Mouse (Mus musculus) MEL (cell line): ENCODE measurements around the gene Gm20388. TPM values are rescaled to one million over a fixed set of nuclear protein-coding genes. Genes with fewer than 3 reads are reported as not detected.

ENCODE experiments used
- DNase-seq: peaks from one replicate; pipeline ENCODE4 v3.0.0; 2011; ENCODE audit warnings: low read depth, low spot score
- H3K27ac ChIP-seq: 2 replicates; pipeline ENCODE4 v1.5.1; 2012; ENCODE audit warnings: low read depth, mild to moderate bottlenecking, control low read depth, low read length, moderate library complexity; ENCODE audit not compliant: control insufficient read depth
- H3K27me3 ChIP-seq, 2 experiments: fragments of 150-350 bp in 1 of 2; sonication (generic) in 1 of 2; 2 replicates each; pipeline ENCODE4 v1.6.1; 2012; ENCODE audit warnings: low read length in 2 of 2, mild to moderate bottlenecking in 2 of 2, improper control_type of control experiment in 1 of 2, moderate library complexity in 1 of 2; ENCODE audit not compliant: insufficient read depth in 2 of 2, control insufficient read depth in 1 of 2
- H3K36me3 ChIP-seq, 2 experiments: 2 replicates each; pipeline ENCODE4 v1.6.1; 2012 to 2014; ENCODE audit warnings: low read length in 2 of 2, improper control_type of control experiment in 1 of 2, inconsistent platforms in 1 of 2, mild to moderate bottlenecking in 1 of 2; ENCODE audit not compliant: insufficient read depth in 2 of 2, control insufficient read depth in 1 of 2
- H3K4me1 ChIP-seq, 2 experiments: fragments of 150-350 bp in 1 of 2; sonication (generic) in 1 of 2; 2 replicates each; pipeline ENCODE4 v1.6.1; 2012; ENCODE audit warnings: low read length in 2 of 2, improper control_type of control experiment in 1 of 2, mild to moderate bottlenecking in 1 of 2; ENCODE audit not compliant: insufficient read depth in 2 of 2, control insufficient read depth in 1 of 2
- H3K4me3 ChIP-seq, 2 experiments: fragments of 150-350 bp in 1 of 2; sonication (generic) in 1 of 2; 2 replicates each; pipeline ENCODE4 v1.5.1; 2012; ENCODE audit warnings: low read depth in 2 of 2, low read length in 2 of 2, mild to moderate bottlenecking in 2 of 2, moderate library complexity in 2 of 2, control low read depth in 1 of 2, improper control_type of control experiment in 1 of 2; ENCODE audit not compliant: control insufficient read depth in 1 of 2, insufficient read depth in 1 of 2
- H3K79me2 ChIP-seq: 2 replicates; pipeline ENCODE4 v1.6.1; 2012; ENCODE audit warnings: mild to moderate bottlenecking, low read length, moderate library complexity; ENCODE audit not compliant: control insufficient read depth, poor library complexity, insufficient read depth
- H3K9ac ChIP-seq: 2 replicates; pipeline ENCODE4 v1.6.1; 2012; ENCODE audit warnings: low read depth, mild to moderate bottlenecking, control low read depth, low read length, moderate library complexity; ENCODE audit not compliant: control insufficient read depth, poor library complexity, severe bottlenecking
- H3K9me3 ChIP-seq: fragments of 150-350 bp; sonication (generic); replicated peaks from 2 replicates; pipeline ENCODE4 v1.6.1; 2012; ENCODE audit warnings: mild to moderate bottlenecking, low read length, improper control_type of control experiment, moderate library complexity; ENCODE audit not compliant: insufficient read depth
- CHD1 ChIP-seq: IDR thresholded peaks from 2 replicates; pipeline ENCODE4 v1.6.1; 2012; ENCODE audit warnings: low read depth, mild to moderate bottlenecking, inconsistent platforms, low read length, improper control_type of control experiment
- CHD2 ChIP-seq: IDR thresholded peaks from 2 replicates; pipeline ENCODE4 v1.6.1; 2011; ENCODE audit warnings: low read length, improper control_type of control experiment
- E2F4 ChIP-seq: IDR thresholded peaks from 2 replicates; pipeline ENCODE4 v1.6.1; 2011; ENCODE audit warnings: low read depth, low read length, improper control_type of control experiment, borderline replicate concordance
- EP300 ChIP-seq, 2 experiments: IDR thresholded peaks; 2 replicates each; pipeline ENCODE4 v1.6.1; 2011; ENCODE audit warnings: improper control_type of control experiment in 2 of 2, low read length in 2 of 2, low read depth in 1 of 2, mild to moderate bottlenecking in 1 of 2
- ETS1 ChIP-seq: IDR thresholded peaks from 2 replicates; pipeline ENCODE4 v1.6.1; 2012; ENCODE audit warnings: low read depth, mild to moderate bottlenecking, inconsistent platforms, low read length, improper control_type of control experiment, moderate library complexity
- GABPA ChIP-seq: IDR thresholded peaks from 2 replicates; pipeline ENCODE4 v1.6.1; 2012; ENCODE audit warnings: low read depth, mild to moderate bottlenecking, inconsistent platforms, low read length, improper control_type of control experiment, moderate library complexity
- GATA1 ChIP-seq: IDR thresholded peaks from 2 replicates; pipeline ENCODE4 v1.6.1; 2011; ENCODE audit warnings: low read depth, low read length, improper control_type of control experiment
- HCFC1 ChIP-seq: IDR thresholded peaks from 2 replicates; pipeline ENCODE4 v1.6.1; 2012; ENCODE audit warnings: low read depth, mild to moderate bottlenecking, inconsistent platforms, low read length, improper control_type of control experiment, moderate library complexity
- MAFK ChIP-seq: IDR thresholded peaks from 2 replicates; pipeline ENCODE4 v1.6.1; 2011; ENCODE audit warnings: low read depth, mild to moderate bottlenecking, low read length, improper control_type of control experiment, borderline replicate concordance
- MAX ChIP-seq: IDR thresholded peaks from 2 replicates; pipeline ENCODE4 v1.6.1; 2011; ENCODE audit warnings: low read length, improper control_type of control experiment
- MAZ ChIP-seq: IDR thresholded peaks from 2 replicates; pipeline ENCODE4 v1.6.1; 2012; ENCODE audit warnings: low read depth, mild to moderate bottlenecking, inconsistent platforms, low read length, improper control_type of control experiment
- MXI1 ChIP-seq: IDR thresholded peaks from 2 replicates; pipeline ENCODE4 v1.6.1; 2011; ENCODE audit warnings: mild to moderate bottlenecking, low read depth, low read length, improper control_type of control experiment
- MYC ChIP-seq: IDR thresholded peaks from 2 replicates; pipeline ENCODE4 v1.6.1; 2011; ENCODE audit warnings: low read depth, mild to moderate bottlenecking, low read length, improper control_type of control experiment, moderate library complexity
- NELFE ChIP-seq: IDR thresholded peaks from 2 replicates; pipeline ENCODE4 v1.6.1; 2011; ENCODE audit warnings: low read depth, low read length, improper control_type of control experiment
- NRF1 ChIP-seq: IDR thresholded peaks from 2 replicates; pipeline ENCODE4 v1.6.1; 2014; ENCODE audit warnings: low read depth, mild to moderate bottlenecking, inconsistent platforms, low read length, improper control_type of control experiment, moderate library complexity; ENCODE audit not compliant: poor library complexity, insufficient read depth, severe bottlenecking
- POLR2A ChIP-seq, 2 experiments: IDR thresholded peaks; 2 replicates each; pipeline ENCODE4 v1.6.1; 2011 to 2012; ENCODE audit warnings: low read length in 2 of 2, mild to moderate bottlenecking in 2 of 2, control low read depth in 1 of 2, improper control_type of control experiment in 1 of 2, low read depth in 1 of 2, moderate library complexity in 1 of 2; ENCODE audit not compliant: control insufficient read depth in 1 of 2, insufficient read depth in 1 of 2, poor library complexity in 1 of 2
- RCOR1 ChIP-seq: IDR thresholded peaks from 2 replicates; pipeline ENCODE4 v1.6.1; 2012; ENCODE audit warnings: low read depth, mild to moderate bottlenecking, inconsistent platforms, low read length, improper control_type of control experiment
- SIN3A ChIP-seq: IDR thresholded peaks from 2 replicates; pipeline ENCODE4 v1.6.1; 2012; ENCODE audit warnings: low read length, improper control_type of control experiment, inconsistent platforms
- TBP ChIP-seq: IDR thresholded peaks from 2 replicates; pipeline ENCODE4 v1.8.0; 2011; ENCODE audit warnings: low read depth, low read length, improper control_type of control experiment
- TCF12 ChIP-seq: IDR thresholded peaks from 2 replicates; pipeline ENCODE4 v1.6.1; 2014; ENCODE audit warnings: low read depth, mild to moderate bottlenecking, inconsistent platforms, low read length, improper control_type of control experiment, moderate library complexity
- UBTF ChIP-seq: IDR thresholded peaks from 2 replicates; pipeline ENCODE4 v1.6.1; 2012; ENCODE audit warnings: low read depth, mild to moderate bottlenecking, inconsistent platforms, low read length, improper control_type of control experiment, moderate library complexity, borderline replicate concordance; ENCODE audit not compliant: insufficient read depth
- USF1 ChIP-seq: IDR thresholded peaks from 2 replicates; pipeline ENCODE4 v1.6.1; 2014; ENCODE audit warnings: low read depth, mild to moderate bottlenecking, inconsistent platforms, low read length, improper control_type of control experiment, moderate library complexity
- USF2 ChIP-seq, 2 experiments: IDR thresholded peaks; 2 replicates each; pipeline ENCODE4 v1.6.1; 2011 to 2012; ENCODE audit warnings: improper control_type of control experiment in 2 of 2, low read length in 2 of 2, borderline replicate concordance in 1 of 2, inconsistent platforms in 1 of 2, low read depth in 1 of 2, mild to moderate bottlenecking in 1 of 2; ENCODE audit not compliant: insufficient read depth in 1 of 2
- ZKSCAN1 ChIP-seq: IDR thresholded peaks from 2 replicates; pipeline ENCODE4 v1.6.1; 2012; ENCODE audit warnings: low read depth, mild to moderate bottlenecking, inconsistent platforms, low read length, improper control_type of control experiment, moderate library complexity
- ZNF384 ChIP-seq: IDR thresholded peaks from 2 replicates; pipeline ENCODE4 v1.6.1; 2012; ENCODE audit warnings: low read depth, mild to moderate bottlenecking, inconsistent platforms, low read length, improper control_type of control experiment
- polyA plus RNA-seq, 2 experiments: library from polyadenylated mRNA; stranded (reverse) in 1 of 2; unstranded in 1 of 2; fragments of >175 nt in 1 of 2; fragments of >200 nt in 1 of 2; gene quantifications; 2 replicates each; pipeline versions ENCODE4 v1.2.1 to v1.2.4; 2012; ENCODE audit warnings: low replicate concordance in 2 of 2, low read depth in 1 of 2; ENCODE audit not compliant: insufficient read length in 2 of 2, insufficient read depth in 1 of 2, missing spikeins in 1 of 2
- total RNA-seq: library from RNA; depleted of rRNA; stranded (reverse); fragments of 300-350 nt; gene quantifications from 2 replicates; pipeline ENCODE4 v1.2.3, GENCODE M21; 2012

Gm20388 gene
- total and polyA plus RNA-seq, 3 experiments, result 11.1 to 17.8 TPM; not detected in 1

GRCm38 (mm10) chr8:121796406-121796805 lies 1885.8 kb downstream of the Gm20388 start:
- no peaks in the 10 kb centered on the region; a peak in 1 of 4 replicates for H3K36me3 ChIP-seq
- H3K9ac ChIP-seq, result no peak overlapping the region
- no peaks in the 10 kb centered on the region for H3K9me3 ChIP-seq
- no peak overlapping the region for H3K4me3 ChIP-seq
- no peak overlapping the region for H3K27ac ChIP-seq
- TF ChIP-seq CHD1 (no peak), NRF1 (no peak), ETS1 (no peak), SIN3A (no peak), USF2 (IDR thresholded peaks at IDR 0.05; ENCODE audit: borderline replicate concordance in 1 of 2, insufficient read depth in 1 of 2, low read depth in 1 of 2, low read length in 2 of 2) (no peak), MAX (no peak), UBTF (no peak), TCF12 (no peak), TBP (no peak), HCFC1 (no peak), USF1 (no peak), ZKSCAN1 (no peak), MAZ (no peak), GATA1 (no peak), MAFK (no peak), NELFE (no peak)
- H3K27me3 ChIP-seq, result no peaks in the 10 kb centered on the region
- DNase-seq, result no peak
- no peaks in the 10 kb centered on the region for H3K4me1 ChIP-seq
- H3K79me2 ChIP-seq, result no peaks in the 10 kb centered on the region

- H3K27ac ChIP-seq, result no peak overlapping the region
- no peak for DNase-seq
- H3K4me3 ChIP-seq, result no peak overlapping the region
- no peaks in the 10 kb centered on the region for H3K79me2 ChIP-seq
- H3K9me3 ChIP-seq, result no peaks in the 10 kb centered on the region
- no peaks in the 10 kb centered on the region for H3K4me1 ChIP-seq
- no peak overlapping the region for H3K9ac ChIP-seq
- H3K36me3 ChIP-seq, result peaks cover 0 to under 1% of the 10 kb centered on the region in 2 experiments; a peak in 1 of 4 replicates
- no peaks in the 10 kb centered on the region for H3K27me3 ChIP-seq
- TF ChIP-seq HCFC1 (no peak), CHD2 (no peak), MAFK (no peak), TCF12 (no peak), E2F4 (no peak), POLR2A (IDR thresholded peaks at IDR 0.05; ENCODE audit: control insufficient read depth in 1 of 2, insufficient read depth in 1 of 2, low read depth in 1 of 2, low read length in 2 of 2, poor library complexity in 1 of 2) (no peak), GABPA (no peak), MXI1 (no peak), NRF1 (no peak), EP300 (IDR thresholded peaks at IDR 0.05; ENCODE audit: low read depth in 1 of 2, low read length in 2 of 2) (no peak), RCOR1 (no peak), UBTF (no peak), MYC (no peak), CHD1 (no peak), ETS1 (no peak), ZNF384 (no peak)
Observed at GRCm38 (mm10) chr8:121798401-121798800, 1887.8 kb downstream of the Gm20388 start.
